Mouse (Mus musculus): Measurements from ENCODE around the gene Gm21970. TPM values are rescaled to one million over a fixed set of nuclear protein-coding genes. Genes with fewer than 3 reads are reported as not detected.

Gene Gm21970
- polyA plus RNA-seq, 1 experiment, result not detected

GRCm38 (mm10) chr16:91372577-91373472 lies 18.7 kb upstream of the Gm21970 start, which contains the start of gene Ifnar2:
Gene Ifnar2 (plus strand): TSS chr16:91372783.
- WGBS, result under 1% methylated on average over 62 of the region's 62 CpGs
- Histone ChIP-seq H3K27me3 (ENCODE audit: control insufficient read depth, insufficient read depth, low read length) (no peaks in the 10 kb centered on the region), H3K4me1 (ENCODE audit: control insufficient read depth, insufficient read depth, insufficient read length, low read length) (peaks cover 7% of the 10 kb centered on the region; the same call in 1 of the 2 replicates), H3K36me3 (ENCODE audit: control insufficient read depth, insufficient read depth, low read length) (no peaks in the 10 kb centered on the region), H3K27ac (ENCODE audit: insufficient read depth, low read depth, low read length) (peak within 1 kb of the TSS; percentile 93), H3K4me3 (ENCODE audit: low read depth, low read length) (peak within 1 kb of the TSS; percentile 95)
- TF ChIP-seq POLR2A (IDR thresholded peaks at IDR 0.05; ENCODE audit: low read depth, low read length) (no peak; the same call in 1 of the 2 replicates), CTCF (IDR thresholded peaks at IDR 0.05; ENCODE audit: extremely low read depth, insufficient read length, insufficient replicate concordance, low read depth, low read length) (no peak; the same call in 1 of the 2 replicates)

- H3K4me1 ChIP-seq (ENCODE audit: control insufficient read depth, insufficient read depth, insufficient read length, low read length), result peaks cover 7% of the 10 kb centered on the region; the same call in 1 of the 2 replicates
- peak overlapping the region; percentile 93 for H3K27ac ChIP-seq (ENCODE audit: insufficient read depth, low read depth, low read length)
- H3K4me3 ChIP-seq (ENCODE audit: low read depth, low read length), result peak overlapping the region; percentile 95
- no peaks in the 10 kb centered on the region for H3K27me3 ChIP-seq (ENCODE audit: control insufficient read depth, insufficient read depth, low read length)
- 31% methylated on average over 13 of the region's 13 CpGs for WGBS
- H3K36me3 ChIP-seq (ENCODE audit: control insufficient read depth, insufficient read depth, low read length), result no peaks in the 10 kb centered on the region
- TF ChIP-seq CTCF (IDR thresholded peaks at IDR 0.05; ENCODE audit: extremely low read depth, insufficient read length, insufficient replicate concordance, low read depth, low read length) (no peak), POLR2A (IDR thresholded peaks at IDR 0.05; ENCODE audit: low read depth, low read length) (no peak)
These were observed 17.9 kb upstream of the Gm21970 start for GRCm38 (mm10) chr16:91373473-91374252.

DNA sequence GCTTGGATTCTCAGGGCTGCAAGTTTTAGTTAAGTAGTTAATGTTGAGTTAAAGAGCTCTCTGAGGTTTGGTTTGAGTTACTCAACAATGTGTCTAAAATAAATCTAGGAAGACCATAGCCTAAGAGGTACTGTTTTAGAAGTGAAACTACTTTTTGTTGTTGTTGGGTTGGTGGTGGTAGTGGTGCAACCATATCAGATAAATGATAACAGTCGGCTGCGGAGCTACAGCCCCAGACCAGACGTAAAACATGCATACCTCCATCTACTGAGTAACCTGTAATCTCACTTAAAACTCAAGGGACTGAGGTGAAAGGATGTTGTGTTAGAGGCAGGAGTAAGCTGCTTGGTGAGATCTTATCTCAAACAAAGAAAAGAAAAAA lies 17.3 kb upstream of the Gm21970 start:
- no peaks in the 10 kb centered on the region for H3K36me3 ChIP-seq (ENCODE audit: control insufficient read depth, insufficient read depth, low read length)
- no peaks in the 10 kb centered on the region for H3K27me3 ChIP-seq (ENCODE audit: control insufficient read depth, insufficient read depth, low read length)
- H3K4me1 ChIP-seq (ENCODE audit: control insufficient read depth, insufficient read depth, insufficient read length, low read length), result peaks cover 7% of the 10 kb centered on the region; the same call in 1 of the 2 replicates
- no peak overlapping the region; the same call in 1 of the 2 replicates for H3K27ac ChIP-seq (ENCODE audit: insufficient read depth, low read depth, low read length)
- WGBS, result 57% methylated on average over 3 of the region's 3 CpGs
- H3K4me3 ChIP-seq (ENCODE audit: low read depth, low read length), result no peak overlapping the region
- TF ChIP-seq POLR2A (IDR thresholded peaks at IDR 0.05; ENCODE audit: low read depth, low read length) (no peak), CTCF (IDR thresholded peaks at IDR 0.05; ENCODE audit: extremely low read depth, insufficient read length, insufficient replicate concordance, low read depth, low read length) (no peak)

- H3K36me3 ChIP-seq (ENCODE audit: control insufficient read depth, insufficient read depth, low read length), result no peaks in the 10 kb centered on the region
- TF ChIP-seq CTCF (IDR thresholded peaks at IDR 0.05; ENCODE audit: extremely low read depth, insufficient read length, insufficient replicate concordance, low read depth, low read length) (no peak), POLR2A (IDR thresholded peaks at IDR 0.05; ENCODE audit: low read depth, low read length) (no peak)
These were observed 14.8 kb upstream of the Gm21970 start for GRCm38 (mm10) chr16:91376701-91377100.

GRCm38 (mm10) chr16:91378431-91378986 lies 13.0 kb upstream of the Gm21970 start:
- 66% methylated on average over 17 of the region's 17 CpGs for WGBS
- no peaks in the 10 kb centered on the region for H3K27me3 ChIP-seq (ENCODE audit: control insufficient read depth, insufficient read depth, low read length)
- no peaks in the 10 kb centered on the region for H3K36me3 ChIP-seq (ENCODE audit: control insufficient read depth, insufficient read depth, low read length)
- H3K27ac ChIP-seq (ENCODE audit: insufficient read depth, low read depth, low read length), result no peak overlapping the region
- TF ChIP-seq POLR2A (IDR thresholded peaks at IDR 0.05; ENCODE audit: low read depth, low read length) (no peak), CTCF (IDR thresholded peaks at IDR 0.05; ENCODE audit: extremely low read depth, insufficient read length, insufficient replicate concordance, low read depth, low read length) (no peak)
- peaks cover 22% of the 10 kb centered on the region; the same call in 1 of the 2 replicates for H3K4me1 ChIP-seq (ENCODE audit: control insufficient read depth, insufficient read depth, insufficient read length, low read length)
- H3K4me3 ChIP-seq (ENCODE audit: low read depth, low read length), result no peak overlapping the region

More at GRCm38 (mm10) chr16:91376701-91377100, 14.8 kb upstream of the Gm21970 start:
- 88% methylated on average over 10 of the region's 10 CpGs for WGBS
- H3K4me3 ChIP-seq (ENCODE audit: low read depth, low read length), result no peak overlapping the region
- H3K27ac ChIP-seq (ENCODE audit: insufficient read depth, low read depth, low read length), result no peak overlapping the region
- H3K4me1 ChIP-seq (ENCODE audit: control insufficient read depth, insufficient read depth, insufficient read length, low read length), result peaks cover 19% of the 10 kb centered on the region; the same call in 1 of the 2 replicates
- H3K27me3 ChIP-seq (ENCODE audit: control insufficient read depth, insufficient read depth, low read length), result no peaks in the 10 kb centered on the region

DNA sequence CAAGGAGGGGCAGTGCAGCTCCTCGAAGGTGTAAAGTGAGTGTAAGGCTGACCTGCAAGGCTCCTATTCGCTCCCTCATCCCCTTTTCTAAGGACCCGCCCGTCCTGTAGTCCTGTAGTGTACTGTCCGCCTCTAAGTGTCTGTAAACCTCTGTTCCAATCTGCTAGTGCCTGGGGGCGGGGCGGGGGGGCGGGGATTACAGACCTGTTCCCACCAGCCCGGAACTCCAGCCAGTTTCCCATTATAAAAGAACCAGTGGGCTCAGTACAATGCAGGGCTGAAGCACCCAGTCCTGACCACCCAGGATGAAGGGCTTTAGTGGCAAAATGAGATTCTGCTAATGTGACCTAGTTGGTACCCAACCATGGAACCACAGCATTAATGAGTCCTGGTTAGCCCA lies 12.5 kb upstream of the Gm21970 start:
- H3K4me1 ChIP-seq (ENCODE audit: control insufficient read depth, insufficient read depth, insufficient read length, low read length), result peaks cover 19% of the 10 kb centered on the region; the same call in 1 of the 2 replicates
- no peaks in the 10 kb centered on the region for H3K36me3 ChIP-seq (ENCODE audit: control insufficient read depth, insufficient read depth, low read length)
- TF ChIP-seq POLR2A (IDR thresholded peaks at IDR 0.05; ENCODE audit: low read depth, low read length) (no peak), CTCF (IDR thresholded peaks at IDR 0.05; ENCODE audit: extremely low read depth, insufficient read length, insufficient replicate concordance, low read depth, low read length) (no peak)
- no peaks in the 10 kb centered on the region for H3K27me3 ChIP-seq (ENCODE audit: control insufficient read depth, insufficient read depth, low read length)
- WGBS, result 57% methylated on average over 9 of the region's 9 CpGs
- H3K27ac ChIP-seq (ENCODE audit: insufficient read depth, low read depth, low read length), result peak overlapping the region; percentile 69
- H3K4me3 ChIP-seq (ENCODE audit: low read depth, low read length), result no peak overlapping the region
